Mouse (Mus musculus): ENCODE measurements around the gene Pnpla8. TPM values are rescaled to one million over a fixed set of nuclear protein-coding genes. Genes with fewer than 3 reads are reported as not detected.

The Pnpla8 gene
- polyA plus RNA-seq, 1 experiment from 2014 or later, result 129 TPM

DNA sequence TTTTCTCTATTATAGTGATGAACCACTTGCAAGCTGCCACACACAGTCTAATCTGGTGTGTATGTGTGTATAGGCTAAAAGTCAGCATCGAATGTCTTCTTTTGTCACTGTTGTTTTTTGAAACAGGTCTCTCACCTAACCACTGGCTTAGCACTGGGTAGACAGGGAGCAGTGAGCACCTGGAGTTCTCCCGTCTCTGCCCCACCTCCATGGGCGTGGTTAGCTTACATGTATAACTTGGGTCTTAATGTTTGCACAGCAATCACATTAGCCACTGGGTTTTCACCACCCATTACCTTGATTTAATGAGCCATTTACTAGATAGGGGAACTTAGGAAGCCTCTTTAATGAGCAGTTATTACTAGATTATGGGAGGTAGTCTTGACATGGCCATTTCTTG lies 60.4 kb downstream of the Pnpla8 start:
- H3K27ac ChIP-seq (replicated peaks), result no peak overlapping the region
- no peak overlapping the region for H3K9ac ChIP-seq
- peaks cover 19% of the 10 kb centered on the region for H3K36me3 ChIP-seq
- H3K27me3 ChIP-seq, result no peaks in the 10 kb centered on the region
- no peak overlapping the region for H3K4me3 ChIP-seq
- H3K4me1 ChIP-seq (replicated peaks), result no peaks in the 10 kb centered on the region
- WGBS, result 89% methylated on average over 3 of the region's 3 CpGs
- no peak for ATAC-seq (ENCODE audit: low read depth)
- no peak overlapping the region for H3K4me2 ChIP-seq
- H3K9me3 ChIP-seq, result no peaks in the 10 kb centered on the region

DNA sequence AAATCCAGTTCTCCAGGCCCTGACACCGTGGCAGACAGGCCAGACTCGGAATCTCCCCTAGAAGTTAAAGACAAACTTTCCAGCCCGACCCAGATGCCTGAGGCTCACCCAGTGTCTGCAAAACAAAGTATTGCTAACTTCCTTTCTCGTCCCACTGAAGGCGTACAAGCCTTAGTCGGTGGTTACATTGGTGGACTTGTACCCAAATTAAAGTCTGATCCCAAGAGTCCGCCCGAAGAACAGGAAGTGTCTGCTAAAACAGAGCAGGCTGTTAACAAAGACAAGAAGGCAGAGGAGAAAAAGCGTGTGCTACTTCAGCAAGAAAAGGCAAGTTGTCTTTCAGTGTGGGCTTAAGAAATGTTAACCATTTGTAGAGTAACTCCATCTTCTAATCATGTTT lies 62.2 kb downstream of the Pnpla8 start:
- Histone ChIP-seq H3K4me3 (no peak overlapping the region), H3K9ac (no peak overlapping the region), H3K27ac (replicated peaks) (no peak overlapping the region), H3K36me3 (peaks cover 29% of the 10 kb centered on the region), H3K27me3 (no peaks in the 10 kb centered on the region), H3K4me2 (no peak overlapping the region), H3K9me3 (no peaks in the 10 kb centered on the region), H3K4me1 (replicated peaks) (no peaks in the 10 kb centered on the region)
- WGBS, result 72% methylated on average over 9 of the region's 9 CpGs
- ATAC-seq (ENCODE audit: low read depth), result no peak

DNA sequence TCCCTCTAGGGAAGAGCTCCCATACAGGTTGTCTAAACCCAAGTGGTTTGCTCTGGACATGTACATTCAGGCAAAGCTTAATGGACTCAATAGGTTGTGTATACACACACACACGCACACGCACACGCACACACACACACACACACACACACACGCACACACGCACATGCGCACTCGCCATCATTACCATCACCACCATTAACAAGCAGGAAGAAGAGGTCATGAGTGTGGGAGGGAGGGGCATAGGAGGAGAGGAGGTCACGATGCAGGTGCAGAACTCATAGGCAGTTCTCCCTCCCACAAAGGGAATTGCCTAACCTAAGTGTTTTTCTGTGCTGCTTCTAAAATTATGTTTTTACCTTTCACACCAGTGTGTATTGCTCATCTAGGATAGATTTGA lies 65.8 kb downstream of the Pnpla8 start:
- H3K4me1 ChIP-seq (replicated peaks), result no peaks in the 10 kb centered on the region
- WGBS, result 96% methylated on average over 8 of the region's 8 CpGs

DNA sequence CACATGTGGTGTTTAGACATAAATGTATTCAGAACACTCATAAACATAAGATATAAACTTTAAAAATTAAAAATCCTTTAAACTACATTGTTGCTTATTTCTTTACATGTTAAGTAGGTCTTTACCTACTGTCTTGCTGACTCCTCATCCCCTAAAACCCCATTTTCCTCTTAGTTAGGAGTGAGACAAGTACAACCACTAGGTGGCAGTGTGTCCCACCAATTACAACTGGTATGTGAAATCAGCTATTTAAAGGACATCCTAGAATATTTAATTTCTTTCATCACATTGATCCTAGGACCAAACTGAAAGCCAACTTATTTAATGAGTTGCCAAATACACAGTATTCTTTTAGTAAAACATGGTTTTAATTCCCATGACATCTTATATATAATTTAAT lies 71.1 kb downstream of the Pnpla8 start:
- Histone ChIP-seq H3K9me3 (no peaks in the 10 kb centered on the region), H3K27ac (replicated peaks) (no peak overlapping the region), H3K36me3 (peaks cover 33% of the 10 kb centered on the region), H3K4me1 (replicated peaks) (no peaks in the 10 kb centered on the region), H3K27me3 (no peaks in the 10 kb centered on the region), H3K4me3 (no peak overlapping the region), H3K4me2 (no peak overlapping the region), H3K9ac (no peak overlapping the region)
- ATAC-seq (ENCODE audit: low read depth), result no peak

More for the DNA sequence above, 65.8 kb downstream of the Pnpla8 start:
- peaks cover 48% of the 10 kb centered on the region for H3K36me3 ChIP-seq
- H3K4me2 ChIP-seq, result no peak overlapping the region
- H3K4me3 ChIP-seq, result no peak overlapping the region
- H3K27me3 ChIP-seq, result no peaks in the 10 kb centered on the region
- ATAC-seq (ENCODE audit: low read depth), result no peak
- H3K9me3 ChIP-seq, result no peaks in the 10 kb centered on the region
- no peak overlapping the region for H3K9ac ChIP-seq
- H3K27ac ChIP-seq (replicated peaks), result no peak overlapping the region

DNA sequence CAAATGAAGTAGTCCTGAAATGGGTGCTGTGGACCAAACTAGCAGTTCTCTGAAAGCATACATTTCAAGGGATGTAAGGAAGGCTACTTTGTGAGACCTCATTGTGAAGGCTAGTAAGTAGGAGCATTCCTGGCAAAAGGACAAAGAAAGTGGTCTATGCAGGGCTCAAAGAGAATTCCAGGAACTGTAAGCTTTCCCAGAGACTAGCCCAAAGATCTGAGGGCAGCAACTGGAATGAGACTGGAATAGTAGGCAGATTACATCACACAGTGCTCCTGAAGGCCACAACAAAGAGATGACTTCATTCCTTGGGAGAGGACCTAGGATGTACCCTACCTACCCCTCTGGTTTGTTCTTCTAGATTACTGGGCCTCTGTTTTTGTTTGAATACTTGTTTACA lies 79.6 kb downstream of the Pnpla8 start:
- H3K9ac ChIP-seq, result no peak overlapping the region
- peaks cover 43% of the 10 kb centered on the region for H3K36me3 ChIP-seq
- no peaks in the 10 kb centered on the region for H3K27me3 ChIP-seq
- H3K4me3 ChIP-seq, result no peak overlapping the region
- H3K9me3 ChIP-seq, result no peaks in the 10 kb centered on the region
- H3K27ac ChIP-seq (replicated peaks), result no peak overlapping the region
- no peak for ATAC-seq (ENCODE audit: low read depth)
- no peaks in the 10 kb centered on the region for H3K4me1 ChIP-seq (replicated peaks)
- H3K4me2 ChIP-seq, result no peak overlapping the region

DNA sequence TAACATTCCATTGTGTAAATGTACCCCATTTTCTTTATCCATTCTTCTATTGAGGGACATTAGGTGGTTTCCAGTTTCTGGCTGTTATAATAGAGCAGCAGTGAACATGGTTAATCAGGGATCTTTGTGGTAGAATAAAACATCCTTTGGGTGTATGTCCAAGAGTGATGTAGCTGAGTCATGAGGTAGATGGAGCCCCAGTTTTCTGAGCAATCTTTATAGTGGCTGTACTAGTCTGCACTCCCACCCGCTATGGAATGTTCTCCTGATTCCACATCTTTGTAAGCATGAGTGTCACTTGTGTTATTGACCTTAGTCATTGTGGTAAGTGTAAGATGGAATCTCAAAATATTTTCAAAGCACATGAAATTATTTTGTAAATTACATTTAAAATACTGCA lies 82.8 kb downstream of the Pnpla8 start:
- Histone ChIP-seq H3K27ac (replicated peaks) (no peak overlapping the region), H3K4me3 (no peak overlapping the region), H3K4me1 (replicated peaks) (no peaks in the 10 kb centered on the region), H3K9me3 (no peaks in the 10 kb centered on the region), H3K4me2 (no peak overlapping the region), H3K9ac (no peak overlapping the region), H3K36me3 (peaks cover 51% of the 10 kb centered on the region), H3K27me3 (no peaks in the 10 kb centered on the region)
- 94% methylated on average over 1 of the region's 1 CpGs for WGBS
- no peak for ATAC-seq (ENCODE audit: low read depth)

GRCm38 (mm10) chr12:44304869-44305268 lies 83.7 kb downstream of the Pnpla8 start:
- ATAC-seq (ENCODE audit: low read depth), result no peak
- 24% methylated on average over 5 of the region's 5 CpGs for WGBS
- H3K4me2 ChIP-seq, result no peak overlapping the region

GRCm38 (mm10) chr12:44308221-44308620 lies 87.1 kb downstream of the Pnpla8 start:
- 88% methylated on average over 3 of the region's 3 CpGs for WGBS
- Histone ChIP-seq H3K9me3 (no peaks in the 10 kb centered on the region), H3K4me2 (no peak overlapping the region), H3K9ac (no peak overlapping the region), H3K4me3 (no peak overlapping the region), H3K27ac (replicated peaks) (no peak overlapping the region), H3K36me3 (peaks cover 38% of the 10 kb centered on the region), H3K4me1 (replicated peaks) (no peaks in the 10 kb centered on the region), H3K27me3 (no peaks in the 10 kb centered on the region)
- ATAC-seq (ENCODE audit: low read depth), result no peak

More at GRCm38 (mm10) chr12:44304869-44305268, 83.7 kb downstream of the Pnpla8 start:
- no peaks in the 10 kb centered on the region for H3K9me3 ChIP-seq
- H3K4me3 ChIP-seq, result no peak overlapping the region
- H3K27me3 ChIP-seq, result no peaks in the 10 kb centered on the region
- H3K4me1 ChIP-seq (replicated peaks), result no peaks in the 10 kb centered on the region
- peaks cover 53% of the 10 kb centered on the region for H3K36me3 ChIP-seq
- no peak overlapping the region for H3K9ac ChIP-seq
- H3K27ac ChIP-seq (replicated peaks), result no peak overlapping the region

DNA sequence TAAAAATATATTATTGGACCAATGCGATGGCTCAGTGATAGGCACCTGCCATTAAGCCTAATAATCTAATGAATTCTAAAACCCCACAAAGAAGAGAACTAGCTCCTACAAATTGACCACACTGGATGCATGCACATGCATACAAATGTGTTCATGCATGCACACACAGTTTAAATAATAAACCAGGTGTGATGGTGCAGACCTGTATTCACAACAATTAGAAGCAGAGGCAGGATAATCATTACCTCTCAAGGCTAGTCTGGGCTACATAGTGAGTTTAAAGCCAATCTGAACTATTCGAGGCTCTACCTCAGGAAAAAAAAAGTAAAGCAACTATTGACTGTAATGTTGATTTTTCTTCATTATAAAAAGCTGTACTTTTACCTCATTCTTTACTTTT lies 94.0 kb downstream of the Pnpla8 start:
- Histone ChIP-seq H3K4me1 (replicated peaks) (no peaks in the 10 kb centered on the region), H3K9ac (no peak overlapping the region), H3K36me3 (peaks cover 25% of the 10 kb centered on the region), H3K9me3 (no peaks in the 10 kb centered on the region), H3K4me3 (no peak overlapping the region), H3K27me3 (no peaks in the 10 kb centered on the region), H3K27ac (replicated peaks) (no peak overlapping the region), H3K4me2 (no peak overlapping the region)
- WGBS, result 92% methylated on average over 2 of the region's 2 CpGs
- no peak for ATAC-seq (ENCODE audit: low read depth)

DNA sequence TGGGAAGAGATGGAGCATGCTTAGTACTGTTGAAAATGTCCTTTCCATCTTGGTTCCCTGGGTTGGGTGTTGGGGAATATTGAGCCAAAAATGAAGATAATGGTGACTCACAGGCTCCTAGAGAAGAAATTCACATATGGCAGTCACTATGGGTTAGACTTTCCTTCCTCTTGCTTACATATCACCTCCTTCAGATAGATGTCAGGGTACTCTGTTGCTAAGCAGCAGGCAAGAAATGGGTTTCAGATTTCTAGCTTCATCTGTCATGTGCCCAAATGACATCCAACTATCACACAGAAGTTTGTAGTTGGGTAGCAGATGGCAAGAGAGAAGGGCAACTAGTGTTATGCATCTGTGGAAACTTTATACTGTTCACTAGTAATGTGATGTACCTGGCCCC lies 103.9 kb downstream of the Pnpla8 start:
- ATAC-seq (ENCODE audit: low read depth), result no peak
- H3K27me3 ChIP-seq, result no peaks in the 10 kb centered on the region
- no peaks in the 10 kb centered on the region for H3K9me3 ChIP-seq
- H3K27ac ChIP-seq (replicated peaks), result no peak overlapping the region
- H3K4me1 ChIP-seq (replicated peaks), result peaks cover 5% of the 10 kb centered on the region; the same call in 1 of the 2 replicates
- H3K4me3 ChIP-seq, result no peak overlapping the region
- no peak overlapping the region for H3K4me2 ChIP-seq
- H3K9ac ChIP-seq, result no peak overlapping the region
- no peaks in the 10 kb centered on the region for H3K36me3 ChIP-seq

GRCm38 (mm10) chr12:44327452-44327851 lies 106.3 kb downstream of the Pnpla8 start:
- Histone ChIP-seq H3K4me3 (no peak overlapping the region), H3K4me2 (no peak overlapping the region), H3K27me3 (no peaks in the 10 kb centered on the region), H3K36me3 (no peaks in the 10 kb centered on the region), H3K9ac (no peak overlapping the region), H3K27ac (replicated peaks) (no peak overlapping the region), H3K4me1 (replicated peaks) (peaks cover 27% of the 10 kb centered on the region), H3K9me3 (no peaks in the 10 kb centered on the region)
- 36% methylated on average over 6 of the region's 6 CpGs for WGBS
- ATAC-seq (ENCODE audit: low read depth), result no peak

DNA sequence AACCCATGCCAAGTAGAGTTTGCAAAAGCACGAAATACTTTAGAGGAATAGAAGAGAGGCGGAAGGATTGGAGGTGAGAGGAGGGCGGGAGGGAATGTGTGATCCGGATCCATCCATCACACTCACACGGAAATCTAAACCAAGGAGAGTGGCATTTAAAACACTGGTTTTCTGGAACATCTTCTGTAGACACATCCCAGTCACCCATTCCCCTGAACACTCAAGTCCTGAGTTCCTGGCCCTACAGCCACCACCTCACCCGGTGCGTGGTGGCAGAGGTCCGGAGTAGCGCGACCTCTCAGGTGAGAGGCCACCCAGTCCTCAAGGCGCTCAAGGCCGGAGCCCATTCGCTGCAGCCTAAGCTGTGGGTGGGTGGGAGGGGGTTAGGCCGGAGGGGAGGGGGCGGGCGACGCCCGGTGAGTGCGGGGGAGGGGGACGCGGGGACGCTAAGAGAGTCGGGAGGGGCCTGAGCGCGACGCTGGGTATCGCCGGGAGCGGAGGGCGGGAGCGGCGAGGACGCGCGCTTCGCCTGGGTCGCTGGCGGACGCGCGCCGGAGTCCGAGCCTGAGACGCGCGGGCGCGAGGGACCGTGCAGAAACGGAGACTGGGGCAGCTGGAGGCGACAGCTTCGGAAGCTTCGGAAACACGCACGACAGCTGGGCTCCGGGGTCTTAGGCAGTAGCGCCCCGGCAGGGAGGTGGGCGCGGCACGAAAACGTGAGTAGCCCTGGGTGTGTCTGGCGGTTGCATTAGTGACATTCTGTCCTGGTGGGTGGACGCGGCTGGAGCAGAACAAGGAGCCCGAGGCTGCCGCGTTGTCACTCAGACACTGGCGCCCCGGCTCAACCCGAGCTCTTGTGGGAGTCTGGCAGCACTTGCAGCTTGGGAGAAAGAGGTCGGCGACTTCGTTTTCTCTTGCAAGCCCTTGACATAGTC lies 107.5 kb downstream of the Pnpla8 start, which contains the start of gene Nrcam:
Gene Nrcam (plus strand): TSS at position 505 of the 935 bp plus-strand sequence.
- no peaks in the 10 kb centered on the region for H3K27me3 ChIP-seq
- WGBS, result 2% methylated on average over 71 of the region's 74 CpGs
- H3K4me2 ChIP-seq, result peak within 1 kb of the TSS; percentile 80
- H3K36me3 ChIP-seq, result no peaks in the 10 kb centered on the region
- peak; percentile 78 for ATAC-seq (ENCODE audit: low read depth)
- H3K27ac ChIP-seq (replicated peaks), result peak within 1 kb of the TSS; percentile 97
- peak within 1 kb of the TSS; percentile 80 for H3K4me3 ChIP-seq
- H3K9ac ChIP-seq, result peak within 1 kb of the TSS; percentile 86
- no peaks in the 10 kb centered on the region for H3K9me3 ChIP-seq
- peaks cover 35% of the 10 kb centered on the region for H3K4me1 ChIP-seq (replicated peaks)
